Mouse (Mus musculus) bone marrow macrophage, adult 2 months (primary cell): Measurements from ENCODE around the gene Cyp2w1.

ENCODE experiments used
- CTCF ChIP-seq: IDR thresholded peaks from 2 replicates; pipeline ENCODE4 v1.5.1; 2012; ENCODE audit warnings: low read depth, mild to moderate bottlenecking, low read length, moderate library complexity
- POLR2A ChIP-seq: IDR thresholded peaks from 2 replicates; pipeline ENCODE4 v1.6.1; 2012; ENCODE audit warnings: mild to moderate bottlenecking, low read depth, low read length, borderline replicate concordance

- TF ChIP-seq POLR2A = no peak
- TF ChIP-seq CTCF = no peak
Observed at GRCm38 (mm10) chr5:139332590-139333272, 19.7 kb upstream of the Cyp2w1 start.
